Mouse (Mus musculus): ENCODE measurements around the gene Gsap. TPM values are rescaled to one million over a fixed set of nuclear protein-coding genes. Genes with fewer than 3 reads are reported as not detected.

Gsap gene
- polyA plus RNA-seq, 1 experiment from 2014 or later, result 3.9 TPM

DNA sequence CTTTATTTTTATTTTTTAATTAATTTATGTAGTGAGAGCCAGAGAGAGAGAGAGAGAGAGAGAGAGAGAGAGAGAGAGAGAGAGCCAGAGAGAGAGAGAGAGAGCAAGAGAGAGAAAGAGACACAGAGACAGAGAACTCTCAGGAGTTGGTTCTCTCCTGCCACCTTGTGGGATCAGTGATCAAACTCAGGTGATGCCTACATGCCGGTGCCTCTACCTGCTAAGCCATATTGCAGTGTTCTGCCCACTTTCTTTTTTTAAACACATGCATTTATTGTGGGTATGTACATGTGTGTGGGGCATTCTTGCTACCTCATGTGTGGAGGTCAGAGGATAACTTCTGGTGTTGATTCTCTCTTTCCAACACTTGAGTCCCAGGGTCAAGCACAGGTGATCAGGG, 32.4 kb upstream of the Gsap start:
- 71% methylated on average over 1 of the region's 1 CpGs for WGBS
- ATAC-seq (replicated peaks; ENCODE audit: low FRiP score), result no peak
- Histone ChIP-seq H3K4me1 (replicated peaks; ENCODE audit: control insufficient read depth, insufficient read depth, low read length) (no peaks in the 10 kb centered on the region), H3K4me2 (no peak overlapping the region), H3K27ac (ENCODE audit: low read depth, low read length) (no peak overlapping the region), H3K9me3 (ENCODE audit: control insufficient read depth, low read length) (peaks cover 5% of the 10 kb centered on the region; the same call in 1 of the 2 replicates), H3K36me3 (ENCODE audit: control insufficient read depth, insufficient read depth, low read length) (no peaks in the 10 kb centered on the region), H3K9ac (ENCODE audit: low read depth, low read length) (no peak overlapping the region), H3K4me3 (ENCODE audit: low read depth, low read length) (no peak overlapping the region), H3K27me3 (replicated peaks; ENCODE audit: control insufficient read depth, insufficient read depth, low read length) (no peaks in the 10 kb centered on the region)
- no peak for DNase-seq (ENCODE audit: low spot score)

DNA sequence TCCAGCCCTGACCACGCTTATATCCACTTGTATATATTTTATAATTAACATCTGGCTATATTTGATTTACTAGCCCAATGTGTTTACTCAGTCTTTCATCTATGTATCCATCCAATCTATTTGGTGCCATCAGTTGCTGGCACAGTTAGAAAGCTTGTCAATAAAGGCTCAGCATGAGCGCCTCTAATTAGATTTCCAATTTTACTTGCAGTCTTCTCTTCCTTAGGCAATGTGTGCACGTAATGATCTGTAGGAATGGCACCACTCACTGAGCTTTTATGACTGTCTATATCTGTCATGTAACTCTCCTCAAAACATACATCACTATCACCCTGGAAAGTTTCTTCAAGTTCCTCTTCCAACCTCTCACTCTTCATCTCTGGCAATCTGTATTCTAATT, 29.3 kb upstream of the Gsap start:
- Histone ChIP-seq H3K4me2 (no peak overlapping the region), H3K4me1 (replicated peaks; ENCODE audit: control insufficient read depth, insufficient read depth, low read length) (no peaks in the 10 kb centered on the region; the same call in 1 of the 2 replicates), H3K27me3 (replicated peaks; ENCODE audit: control insufficient read depth, insufficient read depth, low read length) (no peaks in the 10 kb centered on the region), H3K9ac (ENCODE audit: low read depth, low read length) (no peak overlapping the region), H3K36me3 (ENCODE audit: control insufficient read depth, insufficient read depth, low read length) (no peaks in the 10 kb centered on the region), H3K9me3 (ENCODE audit: control insufficient read depth, low read length) (peaks cover 5% of the 10 kb centered on the region; the same call in 1 of the 2 replicates), H3K27ac (ENCODE audit: low read depth, low read length) (no peak overlapping the region), H3K4me3 (ENCODE audit: low read depth, low read length) (no peak overlapping the region)
- ATAC-seq (replicated peaks; ENCODE audit: low FRiP score) (no peak), DNase-seq (ENCODE audit: low spot score) (no peak)
- 85% methylated on average over 3 of the region's 3 CpGs for WGBS

DNA sequence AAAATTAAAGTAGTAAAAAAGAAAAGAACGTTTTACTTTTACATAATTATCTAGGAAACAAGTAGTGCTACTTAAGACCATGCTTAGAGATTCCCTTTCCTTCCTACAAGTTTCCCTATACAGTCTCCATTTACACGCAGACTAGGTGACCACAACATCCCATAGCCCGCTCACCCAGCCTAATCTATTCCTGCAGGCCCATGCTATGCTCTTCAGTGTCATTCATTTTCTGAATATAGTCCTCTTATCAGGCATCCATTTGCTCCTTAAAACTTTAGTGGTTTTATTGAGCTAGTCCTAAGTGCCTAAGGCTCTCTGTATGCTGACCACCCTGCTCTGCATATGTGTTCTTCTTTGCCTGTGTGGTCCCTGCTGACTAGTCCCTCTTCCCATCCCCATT, 26.5 kb upstream of the Gsap start:
- H3K4me3 ChIP-seq (ENCODE audit: low read depth, low read length), result no peak overlapping the region
- DNase-seq (ENCODE audit: low spot score) (no peak), ATAC-seq (replicated peaks; ENCODE audit: low FRiP score) (peak; percentile 70)
- 46% methylated on average over 3 of the region's 3 CpGs for WGBS
- H3K27ac ChIP-seq (ENCODE audit: low read depth, low read length), result no peak overlapping the region
- no peak overlapping the region for H3K4me2 ChIP-seq
- H3K36me3 ChIP-seq (ENCODE audit: control insufficient read depth, insufficient read depth, low read length), result no peaks in the 10 kb centered on the region
- H3K27me3 ChIP-seq (replicated peaks; ENCODE audit: control insufficient read depth, insufficient read depth, low read length), result no peaks in the 10 kb centered on the region
- no peaks in the 10 kb centered on the region; the same call in 1 of the 2 replicates for H3K4me1 ChIP-seq (replicated peaks; ENCODE audit: control insufficient read depth, insufficient read depth, low read length)
- peaks cover 5% of the 10 kb centered on the region; the same call in 1 of the 2 replicates for H3K9me3 ChIP-seq (ENCODE audit: control insufficient read depth, low read length)
- no peak overlapping the region for H3K9ac ChIP-seq (ENCODE audit: low read depth, low read length)

DNA sequence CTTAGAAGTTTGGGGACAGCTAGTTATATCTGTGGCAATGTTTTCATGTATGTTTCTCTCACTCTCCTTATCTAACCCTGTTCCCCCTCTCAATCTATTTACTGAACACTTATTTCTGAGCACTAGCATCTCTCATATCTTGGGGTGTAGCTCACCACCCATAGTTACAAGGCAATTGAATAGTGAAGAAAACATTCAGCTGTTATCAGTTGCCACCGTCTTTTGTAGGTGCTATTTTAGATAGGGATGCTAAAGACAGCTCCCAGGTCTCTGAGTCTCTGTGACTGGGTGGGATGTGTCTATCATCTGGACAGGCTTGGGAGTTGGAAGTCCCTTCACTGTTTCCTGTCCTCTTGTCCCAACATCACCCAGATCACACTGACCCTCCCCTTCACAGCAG, 25.3 kb upstream of the Gsap start:
- no peak for DNase-seq (ENCODE audit: low spot score)
- H3K4me1 ChIP-seq (replicated peaks; ENCODE audit: control insufficient read depth, insufficient read depth, low read length), result no peaks in the 10 kb centered on the region; the same call in 1 of the 2 replicates
- no peaks in the 10 kb centered on the region for H3K27me3 ChIP-seq (replicated peaks; ENCODE audit: control insufficient read depth, insufficient read depth, low read length)
- no peak overlapping the region for H3K9ac ChIP-seq (ENCODE audit: low read depth, low read length)
- H3K36me3 ChIP-seq (ENCODE audit: control insufficient read depth, insufficient read depth, low read length), result no peaks in the 10 kb centered on the region
- 35% methylated on average over 1 of the region's 1 CpGs for WGBS
- no peak overlapping the region for H3K27ac ChIP-seq (ENCODE audit: low read depth, low read length)
- H3K4me2 ChIP-seq, result no peak overlapping the region
- ATAC-seq (replicated peaks; ENCODE audit: low FRiP score), result peak; percentile 79
- H3K4me3 ChIP-seq (ENCODE audit: low read depth, low read length), result no peak overlapping the region
- peaks cover 5% of the 10 kb centered on the region; the same call in 1 of the 2 replicates for H3K9me3 ChIP-seq (ENCODE audit: control insufficient read depth, low read length)

DNA sequence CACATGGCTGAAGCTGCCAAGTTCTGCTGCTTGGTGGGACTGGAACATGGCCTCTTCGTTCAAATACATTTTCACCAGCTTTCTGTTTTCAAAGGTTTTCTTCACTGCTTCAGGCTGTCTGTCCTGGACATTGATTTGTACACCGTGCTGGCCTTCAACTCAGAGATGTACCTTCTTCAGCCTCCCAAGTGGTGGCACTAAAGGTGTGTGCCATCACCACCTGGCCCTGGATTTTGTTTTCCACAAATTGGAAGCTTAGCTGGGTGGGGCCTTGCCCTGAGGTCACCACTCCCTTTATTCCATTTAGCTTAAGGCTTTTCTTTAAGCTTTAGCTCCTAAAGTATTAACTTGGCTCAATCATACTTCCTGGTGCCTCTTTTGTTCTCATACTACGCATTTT, 22.6 kb upstream of the Gsap start:
- Histone ChIP-seq H3K9ac (ENCODE audit: low read depth, low read length) (no peak overlapping the region), H3K27me3 (replicated peaks; ENCODE audit: control insufficient read depth, insufficient read depth, low read length) (no peaks in the 10 kb centered on the region), H3K4me2 (no peak overlapping the region), H3K27ac (ENCODE audit: low read depth, low read length) (no peak overlapping the region), H3K9me3 (ENCODE audit: control insufficient read depth, low read length) (no peaks in the 10 kb centered on the region), H3K4me3 (ENCODE audit: low read depth, low read length) (no peak overlapping the region), H3K4me1 (replicated peaks; ENCODE audit: control insufficient read depth, insufficient read depth, low read length) (no peaks in the 10 kb centered on the region; the same call in 1 of the 2 replicates), H3K36me3 (ENCODE audit: control insufficient read depth, insufficient read depth, low read length) (no peaks in the 10 kb centered on the region)
- no peak for ATAC-seq (replicated peaks; ENCODE audit: low FRiP score)
- WGBS, result 82% methylated on average over 3 of the region's 3 CpGs
- DNase-seq (ENCODE audit: low spot score), result no peak

DNA sequence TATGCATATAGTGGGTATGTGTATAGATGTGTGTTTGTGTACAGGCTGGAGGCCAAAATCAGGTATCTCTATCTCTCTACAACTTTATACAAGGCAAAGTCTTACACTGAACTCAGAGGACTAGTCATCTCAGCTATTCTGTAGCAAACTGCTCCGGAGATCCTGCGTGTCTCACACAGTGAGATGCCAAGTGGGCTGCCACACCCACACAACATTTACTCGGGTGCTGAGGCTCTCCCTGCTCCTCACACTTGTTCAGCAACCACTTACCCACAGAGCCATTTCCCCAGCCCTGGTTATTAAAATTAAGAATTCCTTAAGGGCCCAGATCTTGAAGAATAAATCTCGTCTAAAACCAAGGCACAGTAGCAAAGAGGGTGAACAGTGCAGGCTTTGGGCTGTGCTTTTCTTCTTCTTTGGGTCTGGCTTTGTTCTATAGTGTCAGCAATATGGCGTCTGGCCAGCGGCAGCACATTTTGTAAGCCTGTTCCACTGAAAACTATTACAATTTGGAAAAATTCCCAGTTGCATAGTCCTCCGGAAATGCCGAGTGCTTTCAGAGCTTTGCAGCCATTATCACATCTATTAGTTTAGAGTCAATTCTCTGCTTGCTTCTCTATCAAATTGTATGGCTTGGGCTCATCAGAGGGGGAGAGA, 17.2 kb upstream of the Gsap start:
- Histone ChIP-seq H3K36me3 (ENCODE audit: control insufficient read depth, insufficient read depth, low read length) (no peaks in the 10 kb centered on the region), H3K4me1 (replicated peaks; ENCODE audit: control insufficient read depth, insufficient read depth, low read length) (no peaks in the 10 kb centered on the region), H3K9ac (ENCODE audit: low read depth, low read length) (no peak overlapping the region), H3K27ac (ENCODE audit: low read depth, low read length) (no peak overlapping the region), H3K4me2 (no peak overlapping the region), H3K27me3 (replicated peaks; ENCODE audit: control insufficient read depth, insufficient read depth, low read length) (no peaks in the 10 kb centered on the region), H3K4me3 (ENCODE audit: low read depth, low read length) (no peak overlapping the region), H3K9me3 (ENCODE audit: control insufficient read depth, low read length) (no peaks in the 10 kb centered on the region)
- 89% methylated on average over 8 of the region's 8 CpGs for WGBS
- no peak for DNase-seq (ENCODE audit: low spot score)
- ATAC-seq (replicated peaks; ENCODE audit: low FRiP score), result no peak

DNA sequence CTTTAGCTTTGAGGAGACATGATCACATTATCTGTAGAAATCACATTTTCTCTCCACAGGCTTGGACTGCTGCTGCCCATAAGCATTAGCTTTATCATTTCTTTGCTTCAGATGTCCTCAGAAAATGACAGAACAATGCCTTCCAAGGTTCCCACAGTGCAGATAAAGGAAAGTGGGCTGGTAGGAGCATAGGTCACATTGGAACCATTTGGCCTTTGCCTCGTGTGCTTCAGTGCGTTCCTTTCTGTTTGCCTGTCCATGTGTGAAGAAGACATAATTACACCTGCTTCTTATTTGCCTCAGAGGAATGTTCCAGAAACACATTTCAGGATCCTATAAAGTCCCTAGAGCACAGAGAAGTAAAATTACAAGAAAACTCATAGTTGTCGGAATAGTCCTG, 16.7 kb upstream of the Gsap start:
- no peak overlapping the region for H3K27ac ChIP-seq (ENCODE audit: low read depth, low read length)
- H3K9ac ChIP-seq (ENCODE audit: low read depth, low read length), result no peak overlapping the region
- no peak for DNase-seq (ENCODE audit: low spot score)
- no peaks in the 10 kb centered on the region for H3K9me3 ChIP-seq (ENCODE audit: control insufficient read depth, low read length)
- H3K4me2 ChIP-seq, result no peak overlapping the region
- H3K27me3 ChIP-seq (replicated peaks; ENCODE audit: control insufficient read depth, insufficient read depth, low read length), result no peaks in the 10 kb centered on the region
- no peaks in the 10 kb centered on the region for H3K4me1 ChIP-seq (replicated peaks; ENCODE audit: control insufficient read depth, insufficient read depth, low read length)
- no peak for ATAC-seq (replicated peaks; ENCODE audit: low FRiP score)
- no peaks in the 10 kb centered on the region for H3K36me3 ChIP-seq (ENCODE audit: control insufficient read depth, insufficient read depth, low read length)
- 77% methylated on average over 3 of the region's 3 CpGs for WGBS
- H3K4me3 ChIP-seq (ENCODE audit: low read depth, low read length), result no peak overlapping the region

DNA sequence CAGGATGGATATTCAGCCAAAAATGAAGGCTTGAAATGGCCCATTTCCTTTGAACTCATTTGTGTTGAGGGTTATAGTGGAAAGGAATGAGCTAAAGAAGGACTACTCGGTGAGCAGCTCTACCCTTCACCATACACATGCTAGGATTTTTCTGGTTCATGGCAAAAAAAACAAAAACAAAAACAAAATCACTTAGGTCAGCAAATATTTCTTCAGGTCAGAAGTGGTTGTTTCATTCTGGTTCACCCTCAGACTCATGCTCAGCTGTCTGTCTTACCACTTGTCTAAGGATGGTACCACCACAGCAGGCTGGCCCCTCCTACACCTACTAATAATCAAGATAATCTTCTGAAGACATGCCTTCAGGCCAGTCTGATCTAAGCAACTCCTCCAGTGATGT, 16.2 kb upstream of the Gsap start:
- H3K27ac ChIP-seq (ENCODE audit: low read depth, low read length), result no peak overlapping the region
- WGBS, result 74% methylated on average over 1 of the region's 1 CpGs
- H3K9me3 ChIP-seq (ENCODE audit: control insufficient read depth, low read length), result no peaks in the 10 kb centered on the region
- no peak overlapping the region for H3K4me2 ChIP-seq
- H3K9ac ChIP-seq (ENCODE audit: low read depth, low read length), result no peak overlapping the region
- ATAC-seq (replicated peaks; ENCODE audit: low FRiP score) (no peak), DNase-seq (ENCODE audit: low spot score) (no peak)
- no peaks in the 10 kb centered on the region for H3K4me1 ChIP-seq (replicated peaks; ENCODE audit: control insufficient read depth, insufficient read depth, low read length)
- H3K36me3 ChIP-seq (ENCODE audit: control insufficient read depth, insufficient read depth, low read length), result no peaks in the 10 kb centered on the region
- H3K4me3 ChIP-seq (ENCODE audit: low read depth, low read length), result no peak overlapping the region
- H3K27me3 ChIP-seq (replicated peaks; ENCODE audit: control insufficient read depth, insufficient read depth, low read length), result no peaks in the 10 kb centered on the region

DNA sequence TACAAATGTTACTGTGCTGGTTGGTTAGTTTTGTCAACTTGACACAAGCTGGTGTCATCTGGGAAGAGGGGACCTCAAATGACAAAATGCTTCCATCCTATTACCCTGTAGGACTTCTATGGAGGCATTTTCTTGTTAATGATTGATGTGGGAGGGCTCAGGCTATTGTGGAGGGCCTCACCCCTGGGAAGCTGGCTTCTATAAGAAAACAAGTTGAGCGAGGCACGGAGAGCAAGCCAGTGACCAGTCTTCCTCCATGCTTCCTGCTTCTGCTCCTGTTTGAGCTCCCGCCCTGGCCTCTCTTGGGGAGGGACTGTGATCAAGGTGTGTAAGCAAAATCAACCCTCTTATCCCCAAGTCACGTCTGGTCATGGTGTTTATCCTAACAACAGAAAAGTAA, 15.6 kb upstream of the Gsap start:
- Histone ChIP-seq H3K4me1 (replicated peaks; ENCODE audit: control insufficient read depth, insufficient read depth, low read length) (no peaks in the 10 kb centered on the region), H3K4me3 (ENCODE audit: low read depth, low read length) (no peak overlapping the region), H3K27ac (ENCODE audit: low read depth, low read length) (no peak overlapping the region), H3K27me3 (replicated peaks; ENCODE audit: control insufficient read depth, insufficient read depth, low read length) (no peaks in the 10 kb centered on the region), H3K36me3 (ENCODE audit: control insufficient read depth, insufficient read depth, low read length) (no peaks in the 10 kb centered on the region), H3K9ac (ENCODE audit: low read depth, low read length) (no peak overlapping the region), H3K9me3 (ENCODE audit: control insufficient read depth, low read length) (no peaks in the 10 kb centered on the region), H3K4me2 (no peak overlapping the region)
- ATAC-seq (replicated peaks; ENCODE audit: low FRiP score) (no peak), DNase-seq (ENCODE audit: low spot score) (no peak)
- 52% methylated on average over 4 of the region's 4 CpGs for WGBS
